Mouse (Mus musculus) right cerebral cortex, postnatal 25 days (tissue): Measurements from ENCODE around the gene Zfp712.
A peak's percentile ranks its signal among the peaks of the same experiment; 100 is the strongest.

Experiments
- DNase-seq: peaks from one replicate; pipeline ENCODE4 v3.0.0; 2022

The Zfp712 gene

DNA sequence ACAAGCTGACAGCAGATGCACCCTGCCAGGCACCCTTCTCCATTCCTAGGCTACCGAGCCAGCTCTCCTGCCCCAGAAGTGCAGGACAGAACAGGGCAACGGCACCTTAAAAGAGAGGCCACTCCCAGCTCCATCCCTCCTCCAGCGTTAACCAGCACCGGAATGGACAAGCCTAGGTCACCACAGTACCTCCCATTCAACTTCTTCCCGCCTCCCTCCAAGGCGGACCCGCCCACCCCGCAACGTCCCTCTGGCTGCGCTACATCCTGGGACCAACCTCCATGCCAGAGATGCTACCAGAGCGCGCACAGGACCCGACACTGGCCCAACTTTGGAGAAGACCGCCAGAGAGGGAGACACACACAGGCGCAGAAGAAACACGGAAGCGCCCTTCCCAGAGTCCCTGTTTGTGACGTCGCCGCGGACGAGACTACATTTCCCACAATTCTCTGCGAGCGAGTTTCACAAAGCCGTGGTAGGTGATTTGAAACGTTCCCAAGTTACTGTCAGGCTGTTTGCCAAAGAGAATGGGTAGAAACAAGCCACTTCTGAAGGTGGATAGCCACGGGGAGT lies at the start of gene Zfp712:
Gene Zfp712 (minus strand): TSS at position 385 of the 573 bp plus-strand sequence.
- DNase-seq: peak; percentile 90

DNA sequence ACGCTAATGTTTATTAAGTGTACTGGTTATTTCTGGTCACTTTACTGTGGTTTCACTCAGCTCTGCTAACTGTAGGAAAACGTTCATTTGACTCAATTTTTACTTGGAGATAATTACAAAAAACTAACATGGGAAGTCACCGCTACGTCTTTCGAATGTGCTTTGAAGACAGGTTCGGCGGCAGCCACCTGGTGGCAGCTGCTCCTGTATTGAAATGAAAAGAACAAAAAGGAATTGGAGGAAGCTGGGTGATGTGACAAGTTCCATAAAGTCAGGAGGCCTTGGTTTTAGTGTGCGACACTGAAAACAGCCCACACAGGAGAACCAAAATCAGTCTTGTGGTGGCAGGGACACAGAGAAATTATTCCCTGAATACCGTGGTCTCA lies 47.8 kb upstream of the Zfp712 start:
- DNase-seq: no peak

DNA sequence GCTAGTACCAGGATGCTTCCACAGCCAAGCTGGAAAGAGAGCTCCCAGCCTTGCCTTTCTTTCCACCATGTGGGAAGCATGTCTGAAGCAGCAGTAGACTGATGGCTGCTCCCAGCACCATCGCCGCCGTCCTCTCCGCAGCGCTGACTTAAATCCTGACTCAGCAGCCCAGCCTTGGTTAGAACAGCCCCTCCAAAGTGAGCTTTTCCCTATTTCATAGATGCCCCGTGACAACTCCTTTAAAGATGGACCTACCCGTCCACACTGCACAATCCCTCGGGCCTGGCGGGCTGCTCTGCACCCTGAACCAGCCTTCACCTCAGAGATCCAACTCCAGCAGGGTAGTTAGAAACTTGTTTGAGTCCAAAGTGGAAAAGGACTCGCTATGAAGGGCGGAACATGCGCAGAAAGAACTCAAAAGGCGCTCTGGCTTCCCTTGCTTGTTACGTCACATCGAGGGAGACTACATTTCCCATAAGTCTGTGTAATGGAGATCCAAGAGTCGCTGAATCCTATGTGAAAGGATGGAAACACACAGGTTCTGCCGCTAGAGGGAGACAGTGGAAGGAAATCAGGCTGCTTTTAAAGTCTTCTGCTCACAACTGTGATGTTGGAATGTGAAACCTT lies 47.3 kb upstream of the Zfp712 start, which contains the start of gene Gm28557:
Gene Gm28557 (minus strand): TSS at position 411 of the 627 bp plus-strand sequence.
- DNase-seq: peak; percentile 85

DNA sequence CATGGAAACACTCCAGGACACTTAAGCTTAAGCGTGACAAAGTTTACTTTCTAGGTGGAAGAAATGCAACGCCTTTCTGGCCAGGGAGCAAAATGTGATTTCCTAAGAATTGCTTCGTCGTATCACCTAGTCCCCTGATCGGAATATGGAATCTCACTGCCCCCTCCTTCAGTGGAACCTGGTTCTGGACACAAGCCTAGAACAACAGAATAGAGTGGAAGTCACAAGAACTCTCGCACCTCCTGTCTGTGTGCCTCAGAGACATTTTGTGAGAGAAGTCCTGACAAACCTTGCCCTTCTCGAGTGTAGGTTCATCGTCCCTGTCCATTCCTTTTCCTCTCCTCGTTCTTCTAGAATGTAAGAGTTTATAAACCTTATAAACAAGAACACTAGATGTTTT lies 46.7 kb upstream of the Zfp712 start:
- DNase-seq: no peak

DNA sequence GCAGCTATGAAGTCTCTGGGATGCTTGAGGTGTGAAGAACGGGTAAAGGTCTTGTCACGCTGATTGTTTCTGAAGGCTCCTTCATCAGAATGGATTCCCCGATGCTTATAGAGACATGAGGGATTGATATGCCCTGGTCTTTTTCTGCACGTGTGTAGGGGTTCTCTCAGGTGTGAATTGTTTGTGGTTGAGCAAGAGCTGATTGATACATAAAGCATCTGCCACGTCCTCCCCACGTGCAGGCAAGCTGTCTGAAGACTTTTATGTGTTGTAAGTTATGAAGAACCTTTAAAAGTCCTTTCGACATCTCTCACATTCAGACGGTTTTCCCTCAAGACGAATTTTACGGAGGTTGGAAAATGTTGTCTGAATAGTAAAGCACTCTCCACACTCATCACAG lies 36.9 kb upstream of the Zfp712 start, which contains the start of gene Zfp708:
Gene Zfp708 (minus strand): TSS at position 101 of the 400 bp plus-strand sequence.
- no peak for DNase-seq

DNA sequence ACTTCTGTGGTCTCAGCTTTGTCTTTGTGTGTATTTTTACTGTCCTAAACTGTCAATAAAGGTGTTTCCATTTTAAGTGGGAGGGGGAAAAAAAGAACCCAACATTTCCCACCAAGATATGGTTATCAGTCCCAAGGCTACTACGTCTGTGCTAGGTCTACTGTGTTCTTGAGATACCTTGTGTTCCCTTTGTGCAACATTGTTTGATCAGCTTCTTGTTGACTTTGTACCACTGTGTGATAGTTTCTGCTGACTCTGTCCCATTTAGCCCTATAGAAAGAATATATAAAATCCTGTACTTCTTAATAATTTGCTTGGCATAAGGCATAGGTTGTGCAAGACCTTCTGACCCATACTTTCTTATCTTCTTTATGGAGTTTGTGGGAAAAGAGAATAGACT lies 29.2 kb upstream of the Zfp712 start:
- no peak for DNase-seq

DNA sequence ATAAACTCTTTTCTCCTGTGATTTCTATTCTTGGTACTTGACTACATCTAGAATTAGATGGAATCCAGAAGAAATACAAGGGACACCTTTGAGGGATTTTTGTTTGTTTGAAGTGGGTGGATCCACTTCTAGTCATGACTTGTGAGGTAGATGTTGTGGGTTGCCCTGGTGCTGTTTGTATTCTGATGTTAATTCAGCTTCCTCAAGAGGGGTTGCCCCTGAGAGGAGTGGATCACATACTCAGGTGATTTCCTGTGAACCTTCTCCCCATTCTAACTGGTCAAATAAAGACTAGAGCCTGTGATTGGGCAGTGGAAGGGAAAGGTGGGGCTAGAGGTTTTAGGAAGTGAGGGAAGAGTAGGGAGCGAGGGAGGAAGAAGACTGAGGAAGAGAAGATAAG lies 21.0 kb upstream of the Zfp712 start:
- no peak for DNase-seq

DNA sequence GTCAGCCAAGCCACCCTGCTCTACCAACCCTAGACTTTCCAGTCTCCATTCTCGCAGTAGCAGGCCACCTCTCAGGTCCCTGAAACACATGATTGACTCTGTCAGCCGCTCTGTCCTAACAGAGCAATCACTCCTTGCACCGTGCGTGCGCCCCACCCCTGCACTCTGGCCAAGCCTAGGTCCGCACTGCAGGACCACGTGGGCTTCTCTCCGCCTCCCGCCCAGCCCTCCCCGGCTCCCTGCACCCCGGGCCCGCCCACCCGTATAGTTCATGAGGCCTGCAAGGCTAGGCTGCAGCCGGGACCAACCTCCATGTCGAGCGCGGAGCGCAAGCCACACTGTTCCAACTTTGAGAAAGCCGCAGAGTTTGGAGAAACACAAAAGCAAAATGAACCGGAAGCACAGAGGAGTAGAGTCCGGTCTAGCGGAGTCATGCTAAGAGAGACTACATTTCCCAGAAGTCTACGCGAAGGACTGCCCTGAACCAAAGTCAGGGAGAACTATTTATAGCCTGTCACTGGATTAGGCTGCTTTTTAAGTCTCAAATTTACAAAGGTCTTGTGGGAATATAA lies 20.3 kb upstream of the Zfp712 start:
- DNase-seq: peak; percentile 74

DNA sequence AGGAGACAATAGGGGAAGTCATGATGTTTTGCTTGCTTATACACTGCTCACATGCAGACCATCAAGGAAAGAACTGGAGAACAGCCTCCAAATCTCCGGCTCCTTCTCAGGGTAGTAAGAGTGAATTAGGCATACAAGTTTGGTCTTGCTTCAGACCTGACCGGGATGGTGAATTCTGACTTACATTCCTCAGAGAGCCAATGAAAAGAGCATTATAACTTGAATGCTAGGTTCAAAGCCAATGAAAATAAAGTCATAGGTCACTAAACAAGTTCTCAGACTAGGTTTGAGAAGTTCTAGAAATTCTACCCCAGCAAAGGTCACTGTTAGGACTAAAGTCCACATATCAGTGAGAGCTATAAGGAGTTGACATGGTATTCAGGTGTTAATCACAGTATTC lies 16.3 kb upstream of the Zfp712 start:
- DNase-seq: no peak

DNA sequence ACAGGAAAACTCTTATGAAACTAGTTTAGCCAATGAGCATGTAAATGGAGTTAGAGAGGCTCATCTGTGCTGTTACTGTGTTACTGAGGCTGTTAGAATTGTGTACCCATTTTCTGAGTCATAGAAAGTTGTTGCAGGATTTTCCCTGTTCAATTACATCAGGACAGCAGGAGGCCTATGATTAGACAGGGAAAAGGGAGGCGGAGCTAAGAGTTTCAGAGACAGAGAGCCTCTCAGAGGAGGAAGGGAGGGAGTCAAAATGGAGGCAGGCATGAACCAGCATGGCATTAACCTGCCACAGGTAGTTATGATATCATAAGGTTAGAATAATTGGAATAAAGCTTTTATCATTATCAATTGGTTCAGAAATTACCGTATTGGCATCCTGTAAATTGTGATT lies 11.8 kb upstream of the Zfp712 start:
- DNase-seq: no peak

DNA sequence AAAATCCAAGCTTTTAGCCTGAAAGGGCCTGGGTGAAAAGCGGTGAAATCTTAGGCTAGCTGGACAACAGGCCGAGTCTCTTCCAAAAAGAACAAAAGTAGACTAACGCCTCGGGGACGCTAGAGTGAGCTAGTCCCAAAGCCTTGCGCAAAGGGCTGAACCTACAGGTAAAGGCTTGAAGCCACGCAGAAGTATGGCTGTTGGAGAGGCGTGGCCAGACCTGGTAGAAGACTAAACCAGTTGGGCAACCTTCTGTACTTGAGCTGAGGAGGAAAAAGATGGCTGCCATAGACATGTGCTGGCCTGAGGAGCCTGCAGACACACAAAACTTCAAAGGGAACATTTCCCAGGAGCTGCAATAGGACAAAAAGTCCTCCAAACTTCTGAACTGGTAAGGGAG lies 4.4 kb upstream of the Zfp712 start:
- DNase-seq: no peak

DNA sequence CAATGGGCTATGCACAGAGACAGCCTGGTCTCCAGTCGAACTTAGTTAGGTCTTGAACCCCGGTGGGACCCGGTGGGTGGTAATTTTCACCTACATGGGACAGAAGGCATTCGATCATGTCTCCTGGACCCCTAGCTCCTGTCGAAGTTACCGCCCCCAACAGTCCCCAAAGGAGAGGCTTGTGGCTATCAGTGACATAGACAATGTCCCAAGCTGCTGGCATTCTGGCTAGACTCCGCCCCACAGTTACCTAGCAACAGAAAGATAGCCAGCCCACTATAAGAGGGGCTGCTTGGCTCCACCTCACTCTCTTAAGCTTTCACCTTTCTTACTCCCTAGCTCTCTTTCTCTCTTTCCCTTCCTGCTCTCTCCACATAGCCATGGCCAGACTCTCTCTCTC lies 1.5 kb upstream of the Zfp712 start:
- DNase-seq: no peak

DNA sequence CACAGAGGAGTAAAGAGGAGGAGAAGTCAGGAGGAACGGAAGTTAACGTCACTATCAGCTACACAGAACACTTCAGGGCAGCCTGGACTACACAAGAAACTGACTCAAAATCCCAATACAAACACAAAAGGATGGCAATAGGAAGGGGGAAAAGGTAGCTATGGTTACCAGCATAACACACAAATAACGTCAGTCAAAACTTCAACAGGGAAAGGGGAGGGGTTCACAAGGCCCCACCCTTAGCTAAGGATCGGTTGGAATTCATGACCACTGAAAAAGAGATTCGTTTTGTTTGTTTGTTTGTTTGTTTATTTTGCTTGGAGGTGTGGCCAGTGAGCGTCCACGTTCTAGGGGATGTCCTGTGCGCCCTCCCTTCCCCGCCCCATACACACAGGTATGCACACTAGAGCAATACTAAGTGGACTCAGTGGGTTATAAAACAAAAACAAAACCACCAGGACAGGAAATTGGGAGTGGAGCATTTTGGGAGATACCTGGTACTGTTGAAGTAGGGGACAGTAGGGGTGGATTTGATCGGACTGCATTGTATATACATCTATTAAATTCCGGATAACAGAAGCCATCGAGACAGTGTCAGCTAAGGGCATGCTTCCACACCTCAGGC lies 697 bp downstream of the Zfp712 start:
- DNase-seq: no peak
